Mouse (Mus musculus) intestine, embryonic 16.5 days (tissue): ENCODE results near the gene Arhgef19. TPM values are rescaled to one million over a fixed set of nuclear protein-coding genes. Genes with fewer than 3 reads are reported as not detected.

Experiments used
- ATAC-seq: fragments of 200-750 bp; cut with Nextera tagmentation; 2 replicates; pipeline ENCODE4 v1.8.0; 2017; ENCODE audit warnings: moderate TSS enrichment, moderate library complexity
- H3K27ac ChIP-seq: fragments of 300-500 bp; sonication (generic); 2 replicates; pipeline ENCODE4 v1.5.1; 2014; ENCODE audit warnings: mild to moderate bottlenecking, low read length
- H3K27me3 ChIP-seq: fragments of 300-500 bp; sonication (generic); replicated peaks from 2 replicates; pipeline ENCODE4 v1.6.1; 2014; ENCODE audit warnings: low read length, control low read depth, mixed read lengths; ENCODE audit not compliant: control insufficient read depth, insufficient read depth
- H3K36me3 ChIP-seq: fragments of 300-500 bp; sonication (generic); 2 replicates; pipeline ENCODE4 v1.6.1; 2014; ENCODE audit warnings: low read length, control low read depth; ENCODE audit not compliant: control insufficient read depth, insufficient read depth
- H3K4me1 ChIP-seq: fragments of 300-500 bp; sonication (generic); 2 replicates; pipeline ENCODE4 v1.6.1; 2014; ENCODE audit warnings: low read length, control low read depth, mixed read lengths; ENCODE audit not compliant: control insufficient read depth, insufficient read depth
- H3K4me2 ChIP-seq: fragments of 300-500 bp; sonication (generic); 2 replicates; pipeline ENCODE4 v1.6.1; 2014; ENCODE audit warnings: low read depth, low read length, control low read depth
- H3K4me3 ChIP-seq: fragments of 300-500 bp; sonication (generic); 2 replicates; pipeline ENCODE4 v1.5.1; 2014; ENCODE audit warnings: mild to moderate bottlenecking, low read length
- H3K9ac ChIP-seq: fragments of 300-500 bp; sonication (generic); 2 replicates; pipeline ENCODE4 v1.6.1; 2014; ENCODE audit warnings: low read depth, low read length
- H3K9me3 ChIP-seq: fragments of 300-500 bp; sonication (generic); 2 replicates; pipeline ENCODE4 v1.6.1; 2016; ENCODE audit warnings: low read length, control low read depth; ENCODE audit not compliant: control insufficient read depth
- WGBS: fragments of 180-500 bp; shearing (Covaris S2); extraction: QIAGEN DNeasy Blood & Tissue Kit; methylation state at CpG from one replicate; pipeline ENCODE4 v1.1.7; 2014; 5-methylcytosine and 5-hydroxymethylcytosine counted together
- polyA plus RNA-seq: library from polyadenylated mRNA; unstranded; fragments of >200 nt; fragmentation: Nextera tagmentation; extraction: Ambion mirVana; gene quantifications from 2 replicates; pipeline ENCODE4 v1.2.1, GENCODE M21; 2015

Gene Arhgef19
- polyA plus RNA-seq, 1 experiment from 2014 or later: 15.0 TPM

GRCm38 (mm10) chr4:141244401-141244800 is 5.1 kb downstream of the Arhgef19 start:
- no peak overlapping the region for H3K4me3 ChIP-seq
- H3K9ac ChIP-seq: peak overlapping the region; percentile 55
- H3K27ac ChIP-seq: peak overlapping the region; percentile 3; the same call in 1 of the 2 replicates
- H3K9me3 ChIP-seq: no peaks in the 10 kb centered on the region
- peaks cover 78% of the 10 kb centered on the region for H3K4me1 ChIP-seq
- peak overlapping the region; percentile 27; the same call in 1 of the 2 replicates for H3K4me2 ChIP-seq
- H3K36me3 ChIP-seq: peaks cover 3% of the 10 kb centered on the region; the same call in 1 of the 2 replicates
- 54% methylated on average over 5 of the region's 5 CpGs for WGBS
- no peak for ATAC-seq
- H3K27me3 ChIP-seq: peaks cover 6% of the 10 kb centered on the region; the same call in 1 of the 2 replicates

GRCm38 (mm10) chr4:141244931-141245425 is 5.7 kb downstream of the Arhgef19 start:
- Histone ChIP-seq H3K36me3 (peaks cover 5% of the 10 kb centered on the region; the same call in 1 of the 2 replicates), H3K4me3 (no peak overlapping the region), H3K27me3 (peaks cover 6% of the 10 kb centered on the region; the same call in 1 of the 2 replicates), H3K9me3 (no peaks in the 10 kb centered on the region), H3K9ac (peak overlapping the region; percentile 55), H3K4me1 (peaks cover 78% of the 10 kb centered on the region), H3K27ac (peak overlapping the region; percentile 3), H3K4me2 (peak overlapping the region; percentile 27; the same call in 1 of the 2 replicates)
- ATAC-seq: no peak
- 28% methylated on average over 9 of the region's 9 CpGs for WGBS

- Histone ChIP-seq H3K9me3 (no peaks in the 10 kb centered on the region), H3K9ac (peak overlapping the region; percentile 67; the same call in 1 of the 2 replicates), H3K4me2 (peak overlapping the region; percentile 78), H3K4me3 (peak overlapping the region; percentile 52; the same call in 1 of the 2 replicates), H3K27me3 (peaks cover 6% of the 10 kb centered on the region; the same call in 1 of the 2 replicates), H3K4me1 (peaks cover 68% of the 10 kb centered on the region), H3K27ac (no peak overlapping the region), H3K36me3 (peaks cover 8% of the 10 kb centered on the region; the same call in 1 of the 2 replicates)
- 39% methylated on average over 24 of the region's 24 CpGs for WGBS
- ATAC-seq: no peak
These were observed 7.0 kb downstream of the Arhgef19 start for GRCm38 (mm10) chr4:141246089-141246997.

GRCm38 (mm10) chr4:141246998-141247350 is 7.7 kb downstream of the Arhgef19 start:
- no peak overlapping the region for H3K27ac ChIP-seq
- 19% methylated on average over 17 of the region's 17 CpGs for WGBS
- peak overlapping the region; percentile 78 for H3K4me2 ChIP-seq
- 0 out of 2 replicates have a peak, but pooled peaks cover 6% of the 10 kb centered on the region for H3K27me3 ChIP-seq
- H3K9ac ChIP-seq: peak overlapping the region; percentile 67
- no peaks in the 10 kb centered on the region for H3K9me3 ChIP-seq
- no peak for ATAC-seq
- peaks cover 8% of the 10 kb centered on the region; the same call in 1 of the 2 replicates for H3K36me3 ChIP-seq
- peaks cover 62% of the 10 kb centered on the region for H3K4me1 ChIP-seq
- peak overlapping the region; percentile 52 for H3K4me3 ChIP-seq

- no peak overlapping the region for H3K27ac ChIP-seq
- H3K27me3 ChIP-seq: 0 out of 2 replicates have a peak, but pooled peaks cover 6% of the 10 kb centered on the region
- peak overlapping the region; percentile 67 for H3K9ac ChIP-seq
- peak overlapping the region; percentile 78 for H3K4me2 ChIP-seq
- peaks cover 8% of the 10 kb centered on the region; the same call in 1 of the 2 replicates for H3K36me3 ChIP-seq
- no peaks in the 10 kb centered on the region for H3K9me3 ChIP-seq
- 1% methylated on average over 52 of the region's 60 CpGs for WGBS
- ATAC-seq: peak; percentile 58
- peaks cover 52% of the 10 kb centered on the region for H3K4me1 ChIP-seq
- H3K4me3 ChIP-seq: peak overlapping the region; percentile 52
These were observed 8.7 kb downstream of the Arhgef19 start for GRCm38 (mm10) chr4:141247776-141248613.

GRCm38 (mm10) chr4:141248614-141248978 is 9.3 kb downstream of the Arhgef19 start:
- Histone ChIP-seq H3K9me3 (no peaks in the 10 kb centered on the region), H3K27ac (no peak overlapping the region), H3K27me3 (0 out of 2 replicates have a peak, but pooled peaks cover 6% of the 10 kb centered on the region), H3K4me3 (peak overlapping the region; percentile 52; the same call in 1 of the 2 replicates), H3K4me2 (peak overlapping the region; percentile 78), H3K4me1 (peaks cover 48% of the 10 kb centered on the region), H3K9ac (peak overlapping the region; percentile 67; the same call in 1 of the 2 replicates), H3K36me3 (peaks cover 8% of the 10 kb centered on the region; the same call in 1 of the 2 replicates)
- peak; percentile 55 for ATAC-seq
- 17% methylated on average over 11 of the region's 11 CpGs for WGBS

- Histone ChIP-seq H3K36me3 (peaks cover 8% of the 10 kb centered on the region; the same call in 1 of the 2 replicates), H3K9me3 (no peaks in the 10 kb centered on the region), H3K4me1 (peaks cover 48% of the 10 kb centered on the region), H3K27me3 (0 out of 2 replicates have a peak, but pooled peaks cover 6% of the 10 kb centered on the region), H3K9ac (no peak overlapping the region), H3K4me3 (no peak overlapping the region), H3K4me2 (no peak overlapping the region), H3K27ac (no peak overlapping the region)
- no peak for ATAC-seq
- 76% methylated on average over 11 of the region's 11 CpGs for WGBS
These were observed 10.1 kb downstream of the Arhgef19 start for GRCm38 (mm10) chr4:141249383-141249782.

- H3K36me3 ChIP-seq: peaks cover 8% of the 10 kb centered on the region; the same call in 1 of the 2 replicates
These were observed 11.8 kb downstream of the Arhgef19 start for GRCm38 (mm10) chr4:141251071-141251470.

More at GRCm38 (mm10) chr4:141251071-141251470, 11.8 kb downstream of the Arhgef19 start:
- WGBS: 79% methylated on average over 8 of the region's 8 CpGs
- no peak for ATAC-seq
- H3K9me3 ChIP-seq: no peaks in the 10 kb centered on the region
- no peak overlapping the region for H3K4me3 ChIP-seq
- H3K27ac ChIP-seq: no peak overlapping the region
- H3K4me2 ChIP-seq: no peak overlapping the region
- H3K9ac ChIP-seq: no peak overlapping the region
- H3K4me1 ChIP-seq: peaks cover 37% of the 10 kb centered on the region
- 0 out of 2 replicates have a peak, but pooled peaks cover 6% of the 10 kb centered on the region for H3K27me3 ChIP-seq
